Mouse (Mus musculus): ENCODE results near the gene Gm9376. TPM values are rescaled to one million over a fixed set of nuclear protein-coding genes. Genes with fewer than 3 reads are reported as not detected.
A peak's percentile ranks its signal among the peaks of the same experiment; 100 is the strongest.

Gene Gm9376
- polyA plus RNA-seq, 1 experiment from 2014 or later, result not detected

GRCm38 (mm10) chr14:118235973-118236885, 30.5 kb upstream of the Gm9376 start:
- H3K4me2 ChIP-seq, result peak overlapping the region; percentile 98
- no peak for ATAC-seq (ENCODE audit: extremely low read depth, insufficient number of reproducible peaks, low FRiP score, low TSS enrichment)
- no peaks in the 10 kb centered on the region for H3K36me3 ChIP-seq
- H3K27ac ChIP-seq (replicated peaks), result no peak overlapping the region
- under 1% methylated on average over 73 of the region's 73 CpGs for WGBS
- no peaks in the 10 kb centered on the region for H3K9me3 ChIP-seq
- peaks cover 89% of the 10 kb centered on the region for H3K27me3 ChIP-seq (replicated peaks)
- peak overlapping the region; percentile 65 for H3K4me3 ChIP-seq
- peak overlapping the region; percentile 62 for H3K9ac ChIP-seq
- peaks cover 34% of the 10 kb centered on the region for H3K4me1 ChIP-seq

DNA sequence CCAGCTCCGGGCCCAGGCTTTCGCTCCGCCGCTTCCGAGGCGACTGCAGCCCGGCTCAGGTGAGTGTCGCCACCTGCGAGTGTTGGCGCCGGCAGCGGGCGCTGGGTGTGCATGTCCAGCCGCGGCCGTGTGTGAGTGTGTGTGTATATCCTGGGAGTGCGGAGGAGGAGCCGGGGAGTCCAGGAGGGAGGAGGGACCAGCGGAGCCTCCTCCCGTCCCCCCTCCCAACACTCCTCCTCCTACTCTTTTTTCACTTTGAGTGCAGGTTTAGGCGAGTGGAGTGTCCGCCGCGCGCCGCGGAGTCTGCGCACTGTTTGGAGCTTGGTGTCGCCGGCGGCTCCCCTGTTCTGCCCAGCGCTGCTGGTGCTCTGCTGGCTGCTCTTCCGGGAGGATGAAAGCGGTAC, 29.9 kb upstream of the Gm9376 start, which contains the start of gene Sox21:
Gene Sox21 (minus strand): TSS at position 145 of the 404 bp plus-strand sequence.
- H3K9ac ChIP-seq, result peak within 1 kb of the TSS; percentile 62
- H3K27ac ChIP-seq (replicated peaks), result no peak within 1 kb of the TSS
- ATAC-seq (ENCODE audit: extremely low read depth, insufficient number of reproducible peaks, low FRiP score, low TSS enrichment), result no peak
- peak within 1 kb of the TSS; percentile 98 for H3K4me2 ChIP-seq
- peak within 1 kb of the TSS; percentile 65 for H3K4me3 ChIP-seq
- H3K9me3 ChIP-seq, result no peaks in the 10 kb centered on the region
- peaks cover 30% of the 10 kb centered on the region for H3K4me1 ChIP-seq
- H3K36me3 ChIP-seq, result no peaks in the 10 kb centered on the region
- H3K27me3 ChIP-seq (replicated peaks), result peaks cover 82% of the 10 kb centered on the region
- WGBS, result under 1% methylated on average over 34 of the region's 34 CpGs

GRCm38 (mm10) chr14:118237786-118238185, 29.0 kb upstream of the Gm9376 start:
- no peaks in the 10 kb centered on the region for H3K36me3 ChIP-seq
- no peak overlapping the region for H3K4me3 ChIP-seq
- no peak overlapping the region for H3K9ac ChIP-seq
- H3K4me2 ChIP-seq, result no peak overlapping the region
- no peak overlapping the region for H3K27ac ChIP-seq (replicated peaks)
- peaks cover 29% of the 10 kb centered on the region for H3K4me1 ChIP-seq
- peaks cover 73% of the 10 kb centered on the region for H3K27me3 ChIP-seq (replicated peaks)
- ATAC-seq (ENCODE audit: extremely low read depth, insufficient number of reproducible peaks, low FRiP score, low TSS enrichment), result no peak
- 9% methylated on average over 6 of the region's 6 CpGs for WGBS
- peaks cover 3% of the 10 kb centered on the region for H3K9me3 ChIP-seq

DNA sequence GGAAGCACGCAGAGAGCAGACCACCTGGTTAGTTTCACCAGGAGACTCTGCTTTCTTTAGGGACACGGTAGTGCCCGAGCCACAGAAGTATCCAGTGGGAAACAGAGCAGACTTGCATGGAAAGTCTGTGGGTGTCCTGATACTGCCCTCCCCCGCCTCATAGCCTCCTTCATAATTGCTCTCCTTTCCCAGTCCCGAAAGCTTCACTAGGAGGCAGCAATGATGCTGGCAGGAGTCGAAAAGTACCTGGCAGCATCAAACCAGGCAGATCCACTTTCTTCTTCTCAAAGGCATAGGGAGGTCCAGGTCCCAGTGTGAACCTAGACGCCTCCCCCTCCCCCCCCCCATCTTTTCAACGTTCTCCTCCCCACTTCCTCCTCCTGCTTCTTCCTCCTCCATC, 27.4 kb upstream of the Gm9376 start:
- no peak overlapping the region for H3K27ac ChIP-seq (replicated peaks)
- H3K36me3 ChIP-seq, result no peaks in the 10 kb centered on the region
- no peak overlapping the region for H3K4me2 ChIP-seq
- peaks cover 19% of the 10 kb centered on the region for H3K9me3 ChIP-seq
- H3K4me3 ChIP-seq, result no peak overlapping the region
- no peak for ATAC-seq (ENCODE audit: extremely low read depth, insufficient number of reproducible peaks, low FRiP score, low TSS enrichment)
- no peak overlapping the region for H3K9ac ChIP-seq
- 9% methylated on average over 7 of the region's 8 CpGs for WGBS
- H3K27me3 ChIP-seq (replicated peaks), result peaks cover 63% of the 10 kb centered on the region
- peaks cover 29% of the 10 kb centered on the region for H3K4me1 ChIP-seq

DNA sequence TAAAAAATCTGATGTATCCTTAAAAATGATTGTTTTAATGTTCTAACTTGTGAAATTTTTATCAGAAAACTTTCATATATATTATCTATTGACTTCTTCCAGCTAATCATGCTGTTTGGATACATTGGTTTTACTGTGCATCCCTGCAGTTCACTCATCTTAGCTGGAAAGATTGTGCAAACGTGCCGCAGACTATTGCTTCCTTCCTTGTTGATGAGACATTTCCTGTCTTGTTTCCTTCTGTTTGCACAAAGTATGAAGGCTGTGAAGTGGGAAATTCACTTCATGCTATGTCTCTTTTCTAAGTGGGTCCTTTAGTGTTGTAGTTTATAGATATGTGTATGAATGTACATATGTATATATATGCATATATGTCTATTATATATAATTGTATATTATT, 25.3 kb upstream of the Gm9376 start:
- WGBS, result 59% methylated on average over 2 of the region's 2 CpGs
- no peaks in the 10 kb centered on the region for H3K36me3 ChIP-seq

GRCm38 (mm10) chr14:118253381-118253780, 13.4 kb upstream of the Gm9376 start:
- no peaks in the 10 kb centered on the region for H3K36me3 ChIP-seq
- ATAC-seq (ENCODE audit: extremely low read depth, insufficient number of reproducible peaks, low FRiP score, low TSS enrichment), result no peak
- no peak overlapping the region for H3K4me3 ChIP-seq
- H3K9me3 ChIP-seq, result no peaks in the 10 kb centered on the region
- no peaks in the 10 kb centered on the region for H3K4me1 ChIP-seq
- H3K27ac ChIP-seq (replicated peaks), result no peak overlapping the region
- WGBS, result 78% methylated on average over 6 of the region's 6 CpGs
- no peaks in the 10 kb centered on the region; the same call in 1 of the 2 replicates for H3K27me3 ChIP-seq (replicated peaks)
- no peak overlapping the region for H3K9ac ChIP-seq
- H3K4me2 ChIP-seq, result no peak overlapping the region

More for the DNA sequence above, 25.3 kb upstream of the Gm9376 start:
- no peak for ATAC-seq (ENCODE audit: extremely low read depth, insufficient number of reproducible peaks, low FRiP score, low TSS enrichment)
- Histone ChIP-seq H3K4me3 (no peak overlapping the region), H3K9ac (no peak overlapping the region), H3K4me1 (peaks cover 8% of the 10 kb centered on the region), H3K9me3 (peaks cover 22% of the 10 kb centered on the region), H3K4me2 (no peak overlapping the region), H3K27me3 (replicated peaks) (peaks cover 43% of the 10 kb centered on the region), H3K27ac (replicated peaks) (no peak overlapping the region)

GRCm38 (mm10) chr14:118268849-118269248, 2.1 kb downstream of the Gm9376 start:
- Histone ChIP-seq H3K27ac (replicated peaks) (no peak overlapping the region), H3K36me3 (no peaks in the 10 kb centered on the region), H3K4me1 (no peaks in the 10 kb centered on the region), H3K9ac (no peak overlapping the region), H3K4me3 (no peak overlapping the region), H3K9me3 (no peaks in the 10 kb centered on the region), H3K4me2 (no peak overlapping the region), H3K27me3 (replicated peaks) (no peaks in the 10 kb centered on the region)
- WGBS, result 69% methylated on average over 4 of the region's 4 CpGs
- no peak for ATAC-seq (ENCODE audit: extremely low read depth, insufficient number of reproducible peaks, low FRiP score, low TSS enrichment)

DNA sequence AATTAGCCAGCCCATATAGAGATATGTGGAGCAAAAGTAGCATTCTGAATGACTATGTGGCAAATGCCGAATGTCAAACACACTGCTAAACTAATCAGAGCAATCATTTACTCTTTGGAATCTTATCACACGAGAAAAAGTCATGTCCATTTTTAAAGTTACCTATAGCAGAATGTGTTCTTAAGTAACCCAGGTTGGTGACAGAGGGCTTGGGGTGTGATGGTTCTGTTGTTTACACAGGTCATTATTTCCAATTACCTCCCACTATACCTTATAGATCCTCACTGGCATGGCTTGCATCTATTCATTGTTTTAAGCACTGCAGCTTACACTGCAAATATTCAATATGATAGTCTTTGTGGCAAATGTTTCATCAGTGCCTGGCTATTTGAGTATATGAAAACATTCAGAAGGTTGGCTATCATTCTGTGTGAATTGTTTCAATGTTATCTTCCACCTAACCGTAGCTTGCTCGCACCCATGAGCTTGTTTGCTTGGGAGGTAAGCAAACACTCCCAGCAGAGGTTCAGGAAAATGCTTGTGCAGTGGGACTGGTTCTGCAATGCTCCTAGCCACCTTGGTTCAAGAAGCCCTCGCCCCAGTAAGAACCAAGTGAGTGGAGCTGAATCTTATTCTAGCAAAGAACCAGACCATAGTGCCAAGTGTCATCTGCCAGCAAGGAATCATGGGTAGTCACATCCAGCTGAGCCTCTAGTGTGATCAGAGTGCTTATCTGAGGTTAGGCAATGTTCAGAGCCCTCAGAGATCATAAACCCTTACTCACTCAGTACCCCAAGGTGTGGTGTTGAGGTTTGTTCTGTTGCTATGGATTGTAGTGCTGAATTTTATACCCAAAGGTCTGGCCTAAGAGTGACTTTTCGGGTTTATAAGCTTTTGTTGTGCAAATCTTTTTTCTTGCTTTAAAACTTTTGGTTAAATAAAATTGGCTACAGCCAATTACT, 6.1 kb downstream of the Gm9376 start:
- WGBS, result 68% methylated on average over 6 of the region's 6 CpGs
- H3K27me3 ChIP-seq (replicated peaks), result no peaks in the 10 kb centered on the region
- no peak for ATAC-seq (ENCODE audit: extremely low read depth, insufficient number of reproducible peaks, low FRiP score, low TSS enrichment)
- H3K9ac ChIP-seq, result no peak overlapping the region
- no peaks in the 10 kb centered on the region for H3K4me1 ChIP-seq
- H3K27ac ChIP-seq (replicated peaks), result no peak overlapping the region
- no peaks in the 10 kb centered on the region for H3K36me3 ChIP-seq
- H3K9me3 ChIP-seq, result no peaks in the 10 kb centered on the region
- H3K4me2 ChIP-seq, result no peak overlapping the region
- H3K4me3 ChIP-seq, result no peak overlapping the region

DNA sequence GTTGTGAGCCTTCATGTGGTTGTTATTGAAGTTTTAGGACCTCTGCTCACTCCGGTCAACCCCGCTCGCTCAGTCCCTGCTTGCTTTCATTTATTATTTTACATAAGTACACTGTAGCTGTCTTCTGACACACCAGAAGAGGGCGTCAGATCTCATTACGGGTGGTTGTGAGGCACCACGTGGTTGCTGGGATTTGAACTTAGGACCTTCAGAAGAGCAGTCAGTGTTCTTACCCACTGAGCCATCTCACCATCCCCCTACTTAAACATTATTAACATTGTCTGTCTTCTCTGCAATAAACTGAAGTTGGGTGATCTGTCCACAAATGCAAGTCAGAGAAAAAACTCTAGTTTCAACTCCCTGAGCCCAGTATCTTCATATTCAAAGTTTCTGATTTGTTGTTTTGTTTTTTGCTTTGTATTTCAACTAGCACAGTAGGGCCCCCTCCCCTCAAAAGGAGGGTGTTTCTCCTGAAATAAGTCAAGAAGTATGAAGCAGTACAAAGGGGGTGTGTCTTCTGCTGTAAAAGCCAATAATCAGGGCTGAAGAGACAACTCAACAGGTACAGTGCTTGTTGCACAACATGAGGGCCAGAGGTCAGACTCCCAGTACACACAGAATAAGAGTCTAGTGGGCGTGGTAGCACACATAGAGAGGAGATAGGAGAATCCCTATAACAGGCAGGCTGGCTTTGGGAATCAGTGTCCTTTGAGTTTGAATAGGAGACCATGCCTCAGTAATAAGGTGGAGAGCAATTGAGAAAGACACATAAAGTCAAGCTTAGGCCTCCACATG, 11.1 kb downstream of the Gm9376 start:
- Histone ChIP-seq H3K4me3 (no peak overlapping the region), H3K9ac (no peak overlapping the region), H3K27me3 (replicated peaks) (no peaks in the 10 kb centered on the region), H3K36me3 (no peaks in the 10 kb centered on the region), H3K27ac (replicated peaks) (no peak overlapping the region), H3K4me2 (no peak overlapping the region), H3K9me3 (peaks cover 11% of the 10 kb centered on the region), H3K4me1 (no peaks in the 10 kb centered on the region)
- ATAC-seq (ENCODE audit: extremely low read depth, insufficient number of reproducible peaks, low FRiP score, low TSS enrichment), result no peak
- WGBS, result 83% methylated on average over 7 of the region's 7 CpGs

GRCm38 (mm10) chr14:118282272-118282671, 15.5 kb downstream of the Gm9376 start:
- Histone ChIP-seq H3K9me3 (peaks cover 11% of the 10 kb centered on the region), H3K9ac (no peak overlapping the region), H3K36me3 (no peaks in the 10 kb centered on the region), H3K27ac (replicated peaks) (no peak overlapping the region), H3K4me1 (no peaks in the 10 kb centered on the region), H3K4me2 (no peak overlapping the region), H3K27me3 (replicated peaks) (no peaks in the 10 kb centered on the region), H3K4me3 (no peak overlapping the region)
- ATAC-seq (ENCODE audit: extremely low read depth, insufficient number of reproducible peaks, low FRiP score, low TSS enrichment), result no peak
- WGBS, result 76% methylated on average over 3 of the region's 3 CpGs
